Mouse (Mus musculus) c-Kit-positive CD71-positive TER-119-negative erythroid progenitor cells, embryonic 14.5 days (primary cell): ENCODE measurements around the gene Strip2.

Experiments used
- DNase-seq: peaks from one replicate; pipeline ENCODE4 v3.0.0-alpha.2; 2013; ENCODE audit warnings: low read depth

Gene Strip2

GRCm38 (mm10) chr6:29930087-29930486 lies 13.3 kb downstream of the Strip2 start:
- no peak for DNase-seq

GRCm38 (mm10) chr6:29930665-29931064 lies 13.9 kb downstream of the Strip2 start:
- no peak for DNase-seq

GRCm38 (mm10) chr6:29931181-29931580 lies 14.4 kb downstream of the Strip2 start:
- DNase-seq, result no peak

- no peak for DNase-seq
These were observed 18.9 kb downstream of the Strip2 start for GRCm38 (mm10) chr6:29935741-29936140.

GRCm38 (mm10) chr6:29940428-29940827 lies 23.6 kb downstream of the Strip2 start:
- no peak for DNase-seq

- no peak for DNase-seq
These were observed 24.2 kb downstream of the Strip2 start for GRCm38 (mm10) chr6:29941036-29941435.

GRCm38 (mm10) chr6:29944465-29944864 lies 27.7 kb downstream of the Strip2 start:
- no peak for DNase-seq

- DNase-seq, result no peak
These were observed 29.8 kb downstream of the Strip2 start for GRCm38 (mm10) chr6:29946568-29946967.

- DNase-seq, result no peak
These were observed 31.0 kb downstream of the Strip2 start for GRCm38 (mm10) chr6:29947823-29948222.

GRCm38 (mm10) chr6:29956749-29957148 lies 39.9 kb downstream of the Strip2 start:
- no peak for DNase-seq

- DNase-seq, result no peak
These were observed 41.9 kb downstream of the Strip2 start for GRCm38 (mm10) chr6:29958669-29959068.

GRCm38 (mm10) chr6:29961081-29961480 lies 44.3 kb downstream of the Strip2 start:
- no peak for DNase-seq

GRCm38 (mm10) chr6:29967917-29968316 lies 51.1 kb downstream of the Strip2 start:
- DNase-seq, result no peak

- no peak for DNase-seq
These were observed 56.5 kb downstream of the Strip2 start for GRCm38 (mm10) chr6:29973341-29973740.

GRCm38 (mm10) chr6:29974836-29975235 lies 58.0 kb downstream of the Strip2 start:
- no peak for DNase-seq

- no peak for DNase-seq
These were observed 63.6 kb downstream of the Strip2 start for GRCm38 (mm10) chr6:29980461-29980860.

- DNase-seq, result no peak
These were observed 65.0 kb downstream of the Strip2 start for GRCm38 (mm10) chr6:29981797-29982196.

- peak; percentile 96 for DNase-seq
These were observed 68.3 kb downstream of the Strip2 start for GRCm38 (mm10) chr6:29985058-29985498.

- no peak for DNase-seq
These were observed 68.7 kb downstream of the Strip2 start for GRCm38 (mm10) chr6:29985504-29985903.

- no peak for DNase-seq
These were observed 69.2 kb downstream of the Strip2 start for GRCm38 (mm10) chr6:29985986-29986385.

GRCm38 (mm10) chr6:29987246-29987645 lies 70.4 kb downstream of the Strip2 start:
- no peak for DNase-seq

GRCm38 (mm10) chr6:29998140-29998539 lies 81.3 kb downstream of the Strip2 start:
- no peak for DNase-seq

- no peak for DNase-seq
These were observed 82.0 kb downstream of the Strip2 start for GRCm38 (mm10) chr6:29998771-29999170.

GRCm38 (mm10) chr6:30002628-30003027 lies 85.8 kb downstream of the Strip2 start:
- no peak for DNase-seq

GRCm38 (mm10) chr6:30005851-30006250 lies 89.0 kb downstream of the Strip2 start:
- DNase-seq, result no peak
